ENCODE assay signal across 9 mouse cellular contexts in the genomic region with DNA sequence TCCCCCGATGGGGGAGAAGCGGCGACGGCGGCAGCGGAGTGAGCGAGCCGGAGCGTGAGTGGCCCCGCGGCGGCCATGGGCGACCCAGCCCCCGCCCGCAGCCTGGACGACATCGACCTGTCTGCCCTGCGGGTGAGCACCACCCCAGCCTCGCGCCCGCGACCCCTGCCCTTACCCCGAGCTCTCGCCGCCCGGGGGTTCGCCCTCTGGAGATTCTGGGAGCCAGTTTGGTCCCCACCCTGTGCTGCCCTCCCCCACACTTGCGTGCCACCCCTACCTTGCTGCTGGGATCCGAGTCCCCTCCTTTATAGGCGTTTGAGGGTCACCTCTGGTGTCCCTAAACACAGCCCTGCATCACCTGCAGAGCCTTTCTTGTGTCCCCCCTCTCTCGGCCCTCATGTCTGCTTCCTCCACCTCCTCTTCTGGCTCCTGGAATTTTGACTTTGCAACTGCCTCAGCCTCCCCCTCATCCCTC. TPM values are rescaled to one million over a fixed set of nuclear protein-coding genes. Genes with fewer than 3 reads are reported as not detected.
DNase-seq lines count a peak whose midpoint lies in the region; ATAC-seq lines count a peak whose summit lies in the region.
"Had no signal": no experiment of that assay in that cellular context is flagged by ENCODE, and none has a peak within 500 bp of the region (broad histone marks: within the 10 kb centered on the region; RNA-seq: fewer than 3 reads in every experiment).

No protein-coding gene starts in this region.

- no peaks in the 10 kb centered on the region for H3K27me3 ChIP-seq in heart, embryonic 13.5 days (replicated peaks)
- no peaks in the 10 kb centered on the region for H3K27me3 ChIP-seq in forebrain, embryonic 16.5 days (replicated peaks; ENCODE audit: control insufficient read depth, insufficient read depth, low read length)

- no peaks in the 10 kb centered on the region for H3K9me3 ChIP-seq in heart, embryonic 13.5 days
- no peaks in the 10 kb centered on the region for H3K9me3 ChIP-seq in forebrain, embryonic 16.5 days (ENCODE audit: control insufficient read depth, low read length)

- WGBS in heart, embryonic 13.5 days = under 1% methylated on average over 31 of the region's 31 CpGs
- under 1% methylated on average over 31 of the region's 31 CpGs for WGBS in forebrain, embryonic 16.5 days

- H3K4me1 ChIP-seq in heart, embryonic 13.5 days = peaks cover 39% of the 10 kb centered on the region
- peaks cover 27% of the 10 kb centered on the region for H3K4me1 ChIP-seq in forebrain, embryonic 16.5 days (replicated peaks; ENCODE audit: control insufficient read depth, insufficient read depth, low read length)

- peak overlapping the region; percentile 94 for H3K4me3 ChIP-seq in heart, embryonic 13.5 days
- H3K4me3 ChIP-seq in forebrain, embryonic 16.5 days (replicated peaks; ENCODE audit: low read length) = peak overlapping the region; percentile 70

- no peak for DNase-seq in heart, adult 11 months
- peak; percentile 10 for DNase-seq in ES-CJ7 (ENCODE audit: low read depth, low spot score)
- no peak for DNase-seq in cerebellum, adult 18-20 months
- DNase-seq in gastrocnemius, postnatal 4 days (ENCODE audit: low spot score in 2 of 2) = no peak
- no peak for DNase-seq in right cerebral cortex, postnatal 10 days (ENCODE audit: low spot score in 2 of 2)

- peaks cover 5% of the 10 kb centered on the region for H3K36me3 ChIP-seq in heart, embryonic 13.5 days
- no peaks in the 10 kb centered on the region for H3K36me3 ChIP-seq in forebrain, embryonic 16.5 days (ENCODE audit: control insufficient read depth, insufficient read depth)

- peak overlapping the region; percentile 97 for H3K9ac ChIP-seq in heart, embryonic 13.5 days
- peak overlapping the region; percentile 84 for H3K9ac ChIP-seq in forebrain, embryonic 16.5 days (replicated peaks; ENCODE audit: low read depth, low read length)

- peak overlapping the region; percentile 94 for H3K4me2 ChIP-seq in heart, embryonic 13.5 days
- peak overlapping the region; percentile 94 for H3K4me2 ChIP-seq in forebrain, embryonic 16.5 days (ENCODE audit: low read length)

- ATAC-seq in heart, embryonic 13.5 days (ENCODE audit: extremely low read depth, insufficient number of reproducible peaks, low FRiP score, low TSS enrichment) = peak; percentile 21; the same call in 1 of the 2 replicates
- ATAC-seq in forebrain, embryonic 16.5 days = no peak; the same call in 1 of the 2 replicates
- 0 out of 2 replicates have a peak, but pooled peaks have one; percentile 1 for ATAC-seq in megakaryocyte-erythroid progenitor cell, adult 5-6 weeks (replicated peaks; ENCODE audit: low FRiP score, low TSS enrichment, poor library complexity, severe bottlenecking)

- H3K27ac ChIP-seq in heart, embryonic 13.5 days (replicated peaks) = peak overlapping the region; percentile 90
- peak overlapping the region; percentile 81 for H3K27ac ChIP-seq in forebrain, embryonic 16.5 days (ENCODE audit: low read length)

RNA-seq across cellular contexts. Expression of a gene that starts 0.4 kb away (rescaled TPM):
- polyA plus RNA-seq in heart, embryonic 13.5 days (2015; fragmentation: Nextera tagmentation; extraction: Ambion mirVana) = 8.8 and 9.8 TPM in 2 replicates
- polyA plus RNA-seq in forebrain, embryonic 16.5 days (2015; fragmentation: Nextera tagmentation; extraction: Ambion mirVana) = 13.8 and 17.5 TPM in 2 replicates
- total RNA-seq in megakaryocyte-erythroid progenitor cell, adult 5-6 weeks (2014; fragmentation: Nextera tagmentation) = 44.7 and 61.0 TPM in 2 replicates
- total RNA-seq in megakaryocyte-erythroid progenitor cell, adult 5-6 weeks (2017) = 18.2 and 19.8 TPM in 2 replicates
- total RNA-seq in gastrocnemius, postnatal 4 days (2021) = 10 to 100 TPM; 44.8 to 46.3 TPM

RNA-seq across cellular contexts. Expression of a gene that starts 23.2 kb away (rescaled TPM):
- polyA plus RNA-seq in heart, embryonic 13.5 days (2015; fragmentation: Nextera tagmentation; extraction: Ambion mirVana) = 9.3 and 11.2 TPM in 2 replicates
- 8.8 and 9.0 TPM in 2 replicates for polyA plus RNA-seq in forebrain, embryonic 16.5 days (2015; fragmentation: Nextera tagmentation; extraction: Ambion mirVana)
- not detected in 2 replicates for total RNA-seq in megakaryocyte-erythroid progenitor cell, adult 5-6 weeks (2014; fragmentation: Nextera tagmentation)
- total RNA-seq in megakaryocyte-erythroid progenitor cell, adult 5-6 weeks (2017) = 0.47 TPM in 1 of 2 replicates, not detected in the other
- 10 to 100 TPM; 23.4 to 23.6 TPM for total RNA-seq in gastrocnemius, postnatal 4 days (2021)

RNA-seq across cellular contexts. Expression of a gene that starts 30.3 kb away (rescaled TPM):
- polyA plus RNA-seq in heart, embryonic 13.5 days (2015; fragmentation: Nextera tagmentation; extraction: Ambion mirVana) = not detected in 2 replicates
- not detected in 2 replicates for polyA plus RNA-seq in forebrain, embryonic 16.5 days (2015; fragmentation: Nextera tagmentation; extraction: Ambion mirVana)
- not detected in 2 replicates for total RNA-seq in megakaryocyte-erythroid progenitor cell, adult 5-6 weeks (2014; fragmentation: Nextera tagmentation)
- not detected in 2 replicates for total RNA-seq in megakaryocyte-erythroid progenitor cell, adult 5-6 weeks (2017)
- total RNA-seq in gastrocnemius, postnatal 4 days (2021) = not detected
- polyA plus RNA-seq: inflammation-experienced regulatory T-cells, adult 6 months had no signal

RNA-seq across cellular contexts. Expression of a gene that starts 37.9 kb away (rescaled TPM):
- 636 and 691 TPM in 2 replicates for polyA plus RNA-seq in heart, embryonic 13.5 days (2015; fragmentation: Nextera tagmentation; extraction: Ambion mirVana)
- polyA plus RNA-seq in forebrain, embryonic 16.5 days (2015; fragmentation: Nextera tagmentation; extraction: Ambion mirVana) = 713 and 749 TPM in 2 replicates
- 299 and 333 TPM in 2 replicates for total RNA-seq in megakaryocyte-erythroid progenitor cell, adult 5-6 weeks (2014; fragmentation: Nextera tagmentation)
- 225 and 305 TPM in 2 replicates for total RNA-seq in megakaryocyte-erythroid progenitor cell, adult 5-6 weeks (2017)
- total RNA-seq in gastrocnemius, postnatal 4 days (2021) = 100 to 1,000 TPM; 349 to 357 TPM

RNA-seq across cellular contexts. Expression of a gene that starts 44.0 kb away (rescaled TPM):
- 0.12 and 0.99 TPM in 2 replicates for polyA plus RNA-seq in heart, embryonic 13.5 days (2015; fragmentation: Nextera tagmentation; extraction: Ambion mirVana)
- polyA plus RNA-seq in forebrain, embryonic 16.5 days (2015; fragmentation: Nextera tagmentation; extraction: Ambion mirVana) = 0.18 TPM in 1 of 2 replicates, not detected in the other
- total RNA-seq in megakaryocyte-erythroid progenitor cell, adult 5-6 weeks (2014; fragmentation: Nextera tagmentation) = not detected in 2 replicates
- not detected in 2 replicates for total RNA-seq in megakaryocyte-erythroid progenitor cell, adult 5-6 weeks (2017)
- under 1 TPM in 1 of 2 experiments, not detected in 1; 0.25 TPM for total RNA-seq in gastrocnemius, postnatal 4 days (2021)
- polyA plus RNA-seq: inflammation-experienced regulatory T-cells, adult 6 months had no signal

Comparison
In these comparisons a context has a peak if more than half of its experiments do, and no peak if none do; other contexts are left out.
1. RNA of a gene that starts 23.2 kb away (total RNA-seq): 23.4 to 23.6 TPM in gastrocnemius, postnatal 4 days; 0.47 TPM in megakaryocyte-erythroid progenitor cell, adult 5-6 weeks; every median in the first group is over 10 times any median in the second.